Mouse (Mus musculus) intestine, embryonic 16.5 days (tissue): ENCODE measurements around the gene Tnfaip1. TPM values are rescaled to one million over a fixed set of nuclear protein-coding genes. Genes with fewer than 3 reads are reported as not detected.
A peak's percentile ranks its signal among the peaks of the same experiment; 100 is the strongest.
"Not testable (repeated sequence)": the region's sequence is repeated elsewhere in the genome, so short reads cannot be mapped to it uniquely, and the experiment has no call there.

Experiments
- ATAC-seq: fragments of 200-750 bp; cut with Nextera tagmentation; 2 replicates; pipeline ENCODE4 v1.8.0; 2017; ENCODE audit warnings: moderate TSS enrichment, moderate library complexity
- H3K27ac ChIP-seq: fragments of 300-500 bp; sonication (generic); 2 replicates; pipeline ENCODE4 v1.5.1; 2014; ENCODE audit warnings: mild to moderate bottlenecking, low read length
- H3K27me3 ChIP-seq: fragments of 300-500 bp; sonication (generic); replicated peaks from 2 replicates; pipeline ENCODE4 v1.6.1; 2014; ENCODE audit warnings: low read length, control low read depth, mixed read lengths; ENCODE audit not compliant: control insufficient read depth, insufficient read depth
- H3K36me3 ChIP-seq: fragments of 300-500 bp; sonication (generic); 2 replicates; pipeline ENCODE4 v1.6.1; 2014; ENCODE audit warnings: low read length, control low read depth; ENCODE audit not compliant: control insufficient read depth, insufficient read depth
- H3K4me1 ChIP-seq: fragments of 300-500 bp; sonication (generic); 2 replicates; pipeline ENCODE4 v1.6.1; 2014; ENCODE audit warnings: low read length, control low read depth, mixed read lengths; ENCODE audit not compliant: control insufficient read depth, insufficient read depth
- H3K4me2 ChIP-seq: fragments of 300-500 bp; sonication (generic); 2 replicates; pipeline ENCODE4 v1.6.1; 2014; ENCODE audit warnings: low read depth, low read length, control low read depth
- H3K4me3 ChIP-seq: fragments of 300-500 bp; sonication (generic); 2 replicates; pipeline ENCODE4 v1.5.1; 2014; ENCODE audit warnings: mild to moderate bottlenecking, low read length
- H3K9ac ChIP-seq: fragments of 300-500 bp; sonication (generic); 2 replicates; pipeline ENCODE4 v1.6.1; 2014; ENCODE audit warnings: low read depth, low read length
- H3K9me3 ChIP-seq: fragments of 300-500 bp; sonication (generic); 2 replicates; pipeline ENCODE4 v1.6.1; 2016; ENCODE audit warnings: low read length, control low read depth; ENCODE audit not compliant: control insufficient read depth
- WGBS: fragments of 180-500 bp; shearing (Covaris S2); extraction: QIAGEN DNeasy Blood & Tissue Kit; methylation state at CpG from one replicate; pipeline ENCODE4 v1.1.7; 2014; 5-methylcytosine and 5-hydroxymethylcytosine counted together
- polyA plus RNA-seq: library from polyadenylated mRNA; unstranded; fragments of >200 nt; fragmentation: Nextera tagmentation; extraction: Ambion mirVana; gene quantifications from 2 replicates; pipeline ENCODE4 v1.2.1, GENCODE M21; 2015

The Tnfaip1 gene
- 86.4 and 88.6 TPM in 2 replicates for polyA plus RNA-seq

GRCm38 (mm10) chr11:78536080-78536689, at the start of gene Tnfaip1, which contains the start of gene Ift20:
Gene Tnfaip1 (minus strand): TSS chr11:78536332.
Gene Ift20 (plus strand): TSS chr11:78536361.
- Histone ChIP-seq H3K36me3 (no peaks in the 10 kb centered on the region; the same call in 1 of the 2 replicates), H3K9me3 (no peaks in the 10 kb centered on the region), H3K4me3 (peak within 1 kb of the TSS; percentile 84), H3K27me3 (no peaks in the 10 kb centered on the region), H3K27ac (peak within 1 kb of the TSS; percentile 97), H3K9ac (peak within 1 kb of the TSS; percentile 87), H3K4me1 (peaks cover 23% of the 10 kb centered on the region), H3K4me2 (peak within 1 kb of the TSS; percentile 76)
- ATAC-seq: peak; percentile 97
- WGBS: under 1% methylated on average over 52 of the region's 52 CpGs

GRCm38 (mm10) chr11:78582848-78583247, 46.7 kb upstream of the Tnfaip1 start:
- H3K36me3 ChIP-seq: peaks cover 4% of the 10 kb centered on the region
- H3K4me2 ChIP-seq: no peak overlapping the region
- no peak for ATAC-seq
- no peaks in the 10 kb centered on the region for H3K27me3 ChIP-seq
- H3K27ac ChIP-seq: no peak overlapping the region
- H3K4me3 ChIP-seq: no peak overlapping the region
- 87% methylated on average over 6 of the region's 6 CpGs for WGBS
- no peak overlapping the region for H3K9ac ChIP-seq
- no peaks in the 10 kb centered on the region for H3K4me1 ChIP-seq
- no peaks in the 10 kb centered on the region for H3K9me3 ChIP-seq

GRCm38 (mm10) chr11:78574975-78575374, 38.8 kb upstream of the Tnfaip1 start:
- WGBS: 57% methylated on average over 2 of the region's 2 CpGs
- Histone ChIP-seq H3K27me3 (no peaks in the 10 kb centered on the region), H3K27ac (no peak overlapping the region), H3K4me2 (no peak overlapping the region), H3K4me3 (no peak overlapping the region), H3K9ac (no peak overlapping the region), H3K9me3 (no peaks in the 10 kb centered on the region), H3K36me3 (0 out of 2 replicates have a peak, but pooled peaks cover 4% of the 10 kb centered on the region), H3K4me1 (no peaks in the 10 kb centered on the region)
- no peak for ATAC-seq

GRCm38 (mm10) chr11:78574536-78574935, 38.4 kb upstream of the Tnfaip1 start:
- WGBS: 81% methylated on average over 3 of the region's 3 CpGs
- ATAC-seq: no peak
- 0 out of 2 replicates have a peak, but pooled peaks cover 4% of the 10 kb centered on the region for H3K36me3 ChIP-seq

GRCm38 (mm10) chr11:78574031-78574430, 37.9 kb upstream of the Tnfaip1 start:
- not testable (repeated sequence) for H3K27me3 ChIP-seq, ATAC-seq, H3K4me1 ChIP-seq, H3K9ac ChIP-seq, H3K4me3 ChIP-seq, H3K4me2 ChIP-seq, H3K27ac ChIP-seq, H3K9me3 ChIP-seq, H3K36me3 ChIP-seq
- WGBS: 92% methylated on average over 3 of the region's 4 CpGs

More at GRCm38 (mm10) chr11:78574536-78574935, 38.4 kb upstream of the Tnfaip1 start:
- no peaks in the 10 kb centered on the region for H3K27me3 ChIP-seq
- no peaks in the 10 kb centered on the region for H3K4me1 ChIP-seq
- H3K9ac ChIP-seq: no peak overlapping the region
- no peak overlapping the region for H3K27ac ChIP-seq
- H3K9me3 ChIP-seq: no peaks in the 10 kb centered on the region
- no peak overlapping the region for H3K4me2 ChIP-seq
- H3K4me3 ChIP-seq: no peak overlapping the region

GRCm38 (mm10) chr11:78571854-78572253, 35.7 kb upstream of the Tnfaip1 start:
- no peak overlapping the region for H3K4me3 ChIP-seq
- no peak for ATAC-seq
- no peak overlapping the region for H3K4me2 ChIP-seq
- H3K9ac ChIP-seq: no peak overlapping the region
- 89% methylated on average over 6 of the region's 6 CpGs for WGBS
- no peaks in the 10 kb centered on the region for H3K9me3 ChIP-seq
- no peaks in the 10 kb centered on the region for H3K27me3 ChIP-seq
- 0 out of 2 replicates have a peak, but pooled peaks cover 6% of the 10 kb centered on the region for H3K36me3 ChIP-seq
- no peaks in the 10 kb centered on the region for H3K4me1 ChIP-seq
- no peak overlapping the region for H3K27ac ChIP-seq

- no peaks in the 10 kb centered on the region for H3K27me3 ChIP-seq
- H3K4me3 ChIP-seq: no peak overlapping the region
- H3K4me1 ChIP-seq: no peaks in the 10 kb centered on the region
- no peak overlapping the region for H3K27ac ChIP-seq
- H3K9me3 ChIP-seq: no peaks in the 10 kb centered on the region
- ATAC-seq: no peak
- no peak overlapping the region for H3K9ac ChIP-seq
- no peak overlapping the region for H3K4me2 ChIP-seq
- WGBS: 94% methylated on average over 8 of the region's 8 CpGs
- H3K36me3 ChIP-seq: 0 out of 2 replicates have a peak, but pooled peaks cover 6% of the 10 kb centered on the region
These were observed 35.3 kb upstream of the Tnfaip1 start for GRCm38 (mm10) chr11:78571441-78571840.

- no peak overlapping the region for H3K9ac ChIP-seq
- H3K27me3 ChIP-seq: no peaks in the 10 kb centered on the region
- 0 out of 2 replicates have a peak, but pooled peaks cover 8% of the 10 kb centered on the region for H3K36me3 ChIP-seq
- no peak for ATAC-seq
- no peaks in the 10 kb centered on the region for H3K4me1 ChIP-seq
- WGBS: 61% methylated on average over 3 of the region's 3 CpGs
- H3K27ac ChIP-seq: no peak overlapping the region
- H3K4me2 ChIP-seq: no peak overlapping the region
- no peak overlapping the region for H3K4me3 ChIP-seq
- no peaks in the 10 kb centered on the region for H3K9me3 ChIP-seq
These were observed 33.7 kb upstream of the Tnfaip1 start for GRCm38 (mm10) chr11:78569806-78570205.

- Histone ChIP-seq H3K36me3 (0 out of 2 replicates have a peak, but pooled peaks cover 8% of the 10 kb centered on the region), H3K4me1 (no peaks in the 10 kb centered on the region), H3K4me2 (no peak overlapping the region), H3K9me3 (no peaks in the 10 kb centered on the region), H3K9ac (no peak overlapping the region), H3K4me3 (no peak overlapping the region), H3K27me3 (no peaks in the 10 kb centered on the region), H3K27ac (no peak overlapping the region)
- WGBS: 85% methylated on average over 10 of the region's 10 CpGs
- no peak for ATAC-seq
These were observed 32.7 kb upstream of the Tnfaip1 start for GRCm38 (mm10) chr11:78568827-78569226.
